Mouse (Mus musculus): ENCODE data around the gene Rap1gap2.

Rap1gap2 gene

DNA sequence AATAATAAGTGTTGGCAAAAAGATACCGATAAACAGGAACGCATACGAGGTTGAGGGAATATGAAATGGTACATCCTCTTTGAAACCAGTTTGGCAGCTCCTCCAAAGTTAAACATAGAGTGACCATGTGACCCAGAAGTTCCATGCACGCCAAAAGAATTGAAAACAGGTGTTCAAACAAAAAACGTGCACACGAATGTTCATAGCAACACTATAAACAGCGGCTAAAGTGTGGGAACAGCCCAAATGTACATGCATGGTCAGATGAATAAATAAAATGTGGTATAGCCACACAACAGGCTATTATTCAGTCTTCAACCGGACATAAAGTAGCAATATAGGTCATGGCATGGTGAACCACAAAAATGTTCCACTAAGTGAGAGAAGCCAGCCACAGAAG lies 108.2 kb downstream of the Rap1gap2 start:
- DNase-seq (ENCODE audit: low spot score in 2 of 2), result no peak

DNA sequence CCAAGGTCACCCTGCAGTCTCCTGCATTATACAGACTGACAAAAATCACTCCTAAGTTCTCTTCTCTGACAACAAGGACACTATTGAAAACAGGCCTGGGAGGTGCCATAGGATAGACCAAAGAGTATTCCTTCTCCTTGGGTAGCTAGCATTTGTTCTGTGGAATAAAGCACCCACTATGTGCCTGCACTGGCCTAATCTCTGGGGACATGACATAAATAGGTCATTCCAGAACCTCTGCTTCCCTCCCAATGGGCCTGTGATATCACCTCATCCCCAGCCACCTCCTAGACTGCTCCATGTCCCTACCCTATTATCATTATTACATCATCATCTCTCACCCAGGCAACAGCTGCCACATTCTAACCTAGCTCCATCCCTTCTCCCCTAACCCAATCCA lies 108.7 kb downstream of the Rap1gap2 start:
- DNase-seq (ENCODE audit: low spot score in 2 of 2), result no peak

DNA sequence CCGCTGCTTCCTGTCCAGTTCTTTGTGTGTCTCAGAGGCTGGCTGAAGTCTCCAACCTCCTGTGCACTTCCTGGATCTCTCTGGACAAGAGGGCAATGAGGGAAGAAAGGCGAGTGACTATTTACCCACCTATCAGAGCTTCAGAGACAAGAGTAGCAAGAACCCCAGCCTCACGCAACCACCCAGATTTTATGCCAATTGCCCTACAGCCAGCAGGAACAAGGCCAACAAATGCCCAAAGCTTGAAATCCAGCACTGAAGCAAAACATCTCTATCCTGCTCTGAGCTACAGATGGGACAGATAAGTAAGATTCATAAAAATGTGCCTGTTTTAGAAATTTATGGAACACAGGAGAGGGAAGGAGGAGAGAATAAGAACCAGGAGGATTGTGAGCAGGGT lies 109.7 kb downstream of the Rap1gap2 start:
- no peak for DNase-seq (ENCODE audit: low spot score in 2 of 2)

DNA sequence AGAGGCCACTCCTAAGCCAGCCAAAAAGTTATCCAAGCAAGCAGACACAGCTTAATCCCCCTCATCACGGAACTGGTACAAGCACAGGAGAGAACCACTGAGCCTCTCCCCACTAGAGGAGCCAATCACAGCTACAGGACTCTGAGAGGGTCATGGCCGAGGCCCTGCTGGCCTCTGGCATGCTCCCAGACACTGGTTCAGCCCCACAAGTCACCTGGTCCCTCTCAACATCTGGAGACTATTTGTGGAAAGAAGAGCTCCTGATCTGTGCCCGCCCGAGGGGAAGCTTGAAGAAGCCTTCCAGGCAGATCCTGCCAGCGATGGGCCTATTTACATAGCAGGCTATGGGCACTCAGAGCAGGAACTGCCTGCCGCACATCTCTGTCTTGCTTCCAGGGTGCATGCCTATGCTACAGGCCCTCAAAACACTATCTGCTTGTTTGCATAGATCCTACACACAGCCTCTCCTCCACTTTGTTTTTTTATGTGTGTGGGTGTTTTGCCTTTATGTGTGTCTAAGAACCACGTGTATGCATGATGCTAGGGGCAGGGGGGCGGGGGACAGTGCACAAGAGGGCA lies 111.1 kb downstream of the Rap1gap2 start:
- DNase-seq (ENCODE audit: low spot score in 2 of 2), result no peak

DNA sequence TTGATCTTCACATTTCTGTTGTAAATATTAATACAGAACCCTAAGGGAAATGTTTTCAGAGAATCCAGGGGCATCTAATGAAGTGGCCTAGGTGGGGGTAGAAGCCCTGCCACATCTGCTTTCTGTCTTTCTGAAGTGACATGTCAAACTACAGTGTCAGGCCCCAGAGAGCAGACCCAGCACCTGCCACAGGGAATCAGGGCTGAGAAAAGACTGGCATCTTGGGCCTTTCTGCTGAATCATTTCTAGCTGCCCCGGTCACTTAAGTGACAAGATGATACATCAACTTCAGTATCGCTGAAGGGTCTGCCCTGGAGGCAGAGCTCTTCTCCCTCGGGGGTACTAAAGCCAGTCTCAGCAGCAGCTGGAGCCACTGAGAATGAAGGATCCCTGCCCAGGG lies 111.7 kb downstream of the Rap1gap2 start:
- no peak for DNase-seq (ENCODE audit: low spot score in 2 of 2)

DNA sequence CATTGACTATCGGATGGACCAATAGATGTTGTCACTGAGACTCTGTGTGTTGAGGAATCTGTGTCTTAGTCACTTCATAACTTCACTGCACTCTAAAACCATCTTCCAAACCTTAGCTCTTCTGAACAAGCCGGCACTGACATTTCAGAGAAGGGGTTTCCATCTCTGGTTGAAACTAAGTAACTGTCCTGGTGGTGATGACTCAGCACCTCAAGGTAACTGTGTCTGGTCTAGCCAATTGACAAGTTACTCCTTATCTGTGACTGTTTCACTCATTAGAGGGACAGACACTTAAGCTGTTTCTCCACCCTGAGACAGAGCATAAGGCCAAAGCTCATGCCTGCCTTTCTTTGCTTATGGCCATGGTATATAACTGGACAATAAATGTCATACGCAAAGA lies 114.1 kb downstream of the Rap1gap2 start:
- no peak for DNase-seq (ENCODE audit: low spot score in 2 of 2)

DNA sequence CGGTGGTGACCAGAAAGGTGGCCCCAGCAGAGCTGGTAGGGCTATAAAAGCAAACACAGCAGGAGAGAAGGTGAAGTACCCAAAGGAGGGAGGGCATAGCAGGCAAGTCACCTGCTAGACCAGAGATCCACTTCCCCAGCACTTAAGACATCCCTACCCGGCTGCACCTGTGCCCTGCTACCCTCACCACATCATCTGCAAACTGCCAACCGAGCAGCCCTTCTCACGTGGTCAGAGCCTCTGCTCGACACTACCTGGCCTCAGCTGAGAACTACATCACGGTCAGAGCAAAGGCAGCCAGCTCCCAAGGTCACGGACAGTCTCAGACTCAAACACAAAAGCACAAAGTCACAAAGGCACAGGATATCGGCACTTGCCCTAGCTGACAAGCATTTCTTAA lies 116.8 kb downstream of the Rap1gap2 start:
- DNase-seq (ENCODE audit: low spot score in 2 of 2), result no peak

DNA sequence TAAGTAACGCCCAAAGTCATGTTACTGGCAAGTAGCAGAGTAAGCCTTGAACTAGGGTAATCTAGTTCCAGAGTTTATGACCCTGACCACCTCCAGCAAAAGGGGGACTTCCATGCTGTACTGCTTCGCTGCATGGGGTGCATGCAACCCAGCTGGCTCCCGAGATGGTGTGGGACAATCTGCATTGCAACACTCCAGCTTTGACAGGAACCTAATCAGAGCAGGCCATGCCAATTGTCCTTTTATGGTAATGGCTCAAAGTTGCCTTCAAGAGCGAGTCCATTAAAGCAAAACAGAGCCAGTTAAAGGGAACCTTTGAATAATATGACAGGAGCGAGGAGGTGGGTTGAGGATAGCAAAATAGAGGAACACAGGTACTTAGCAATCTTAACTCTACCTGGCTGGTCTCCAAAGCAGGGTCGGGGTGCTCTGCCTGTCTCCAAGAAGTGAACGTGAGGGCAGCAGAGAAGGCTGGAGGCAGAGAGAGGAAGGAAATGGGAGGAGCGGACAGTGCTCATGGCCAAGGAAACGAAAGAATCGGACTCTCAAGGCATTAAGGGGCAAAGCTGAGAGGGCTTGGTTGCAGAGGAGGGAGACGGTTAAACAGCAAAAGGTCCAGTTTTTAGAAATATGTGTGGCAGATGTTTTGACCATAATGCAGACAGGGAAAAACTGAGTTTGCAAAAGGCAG lies 117.4 kb downstream of the Rap1gap2 start:
- DNase-seq (ENCODE audit: low spot score in 2 of 2), result no peak

DNA sequence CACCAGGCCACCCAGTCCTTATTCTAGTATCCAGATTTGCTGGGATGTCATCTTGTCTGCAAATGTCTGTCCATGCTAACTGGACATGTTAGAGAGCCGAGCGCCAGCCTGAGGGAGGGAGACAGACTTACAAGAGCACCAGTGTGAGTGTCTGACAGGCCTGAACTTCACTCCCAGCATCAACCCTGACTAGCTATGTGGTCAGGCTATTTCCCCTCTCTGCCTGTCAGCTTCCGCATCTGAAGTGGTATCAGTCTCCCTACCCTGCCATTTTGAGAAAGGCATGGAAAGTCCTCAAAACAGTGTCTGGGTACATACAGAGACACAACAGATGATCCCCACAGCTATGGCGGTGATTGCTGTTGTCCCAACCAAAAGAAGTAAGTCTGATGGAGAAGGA lies 119.6 kb downstream of the Rap1gap2 start:
- no peak for DNase-seq (ENCODE audit: low spot score in 2 of 2)

DNA sequence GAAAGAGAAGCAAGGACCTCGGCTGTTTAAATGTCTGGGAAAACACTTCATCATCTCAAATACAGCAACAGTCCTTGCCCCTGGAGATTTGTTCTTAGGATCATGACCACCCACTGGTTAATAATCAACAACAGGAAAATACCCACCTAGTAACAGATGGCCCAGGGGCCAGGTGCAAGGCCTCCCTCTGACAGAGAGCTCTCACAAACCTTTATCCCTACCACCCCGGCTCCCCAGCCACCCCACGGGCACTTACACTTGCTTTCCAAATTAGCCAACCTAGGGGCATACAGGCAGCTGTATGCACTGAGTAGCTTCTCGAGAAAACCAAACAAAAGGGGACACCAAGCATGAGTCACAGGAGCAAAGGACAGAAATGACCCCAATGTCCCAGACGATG lies 121.5 kb downstream of the Rap1gap2 start:
- no peak for DNase-seq (ENCODE audit: low spot score in 2 of 2)

DNA sequence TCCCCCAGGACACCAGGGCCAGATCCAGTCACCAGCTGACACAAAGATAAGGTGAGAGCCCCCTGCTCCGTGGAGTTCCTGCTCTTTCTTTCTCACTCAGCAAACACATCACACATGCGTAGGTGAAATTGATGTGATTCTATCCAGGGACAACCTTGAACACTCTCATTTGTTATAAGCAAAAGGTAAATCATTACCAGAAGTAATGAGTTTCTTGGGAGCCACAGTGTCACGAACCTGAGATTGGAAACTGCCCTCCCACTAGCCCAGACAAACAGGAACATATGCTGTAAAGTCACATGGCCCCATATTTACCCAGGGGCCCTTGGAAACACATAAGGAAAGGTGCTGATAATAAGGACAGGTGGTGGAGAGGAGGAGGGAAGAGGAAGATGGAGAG lies 122.8 kb downstream of the Rap1gap2 start:
- DNase-seq (ENCODE audit: low spot score in 2 of 2), result no peak

DNA sequence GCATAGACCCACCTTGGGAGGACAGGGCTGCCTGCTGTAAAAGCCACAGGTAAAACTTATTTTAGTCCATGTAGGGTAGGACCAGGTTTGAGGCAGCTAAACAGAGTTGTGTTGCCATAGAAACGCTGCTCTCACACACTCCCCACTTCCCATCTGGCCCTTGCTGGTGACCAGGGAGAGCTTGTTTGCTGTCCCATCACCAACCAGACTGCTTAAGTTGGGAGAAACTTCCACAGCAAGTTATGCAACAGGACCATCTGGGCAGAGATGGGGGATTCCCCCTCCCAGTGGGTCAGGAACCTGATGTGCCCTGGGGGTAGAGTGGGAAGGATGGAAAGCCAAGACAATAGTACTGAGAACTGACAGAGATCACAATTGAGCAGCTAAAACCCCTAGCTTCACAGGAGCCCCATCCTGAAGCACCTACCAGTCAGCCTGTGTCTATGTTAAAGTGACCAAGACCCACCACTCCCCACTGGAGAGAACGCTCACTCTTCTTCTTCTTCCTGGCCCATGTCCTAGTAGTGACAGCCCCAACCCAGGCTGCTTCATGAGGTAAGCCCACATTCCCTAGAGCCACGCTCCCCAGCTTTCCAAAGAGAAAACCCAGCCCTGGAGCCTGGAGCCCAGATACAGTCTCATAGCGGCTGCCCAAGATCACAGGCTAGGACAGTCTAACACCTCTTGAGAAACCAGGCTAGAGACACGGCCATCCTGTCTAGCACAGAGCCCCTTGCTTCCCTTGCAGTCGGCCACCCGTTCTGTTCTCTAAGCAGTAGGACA lies 125.1 kb downstream of the Rap1gap2 start:
- DNase-seq (ENCODE audit: low spot score in 2 of 2), result no peak

DNA sequence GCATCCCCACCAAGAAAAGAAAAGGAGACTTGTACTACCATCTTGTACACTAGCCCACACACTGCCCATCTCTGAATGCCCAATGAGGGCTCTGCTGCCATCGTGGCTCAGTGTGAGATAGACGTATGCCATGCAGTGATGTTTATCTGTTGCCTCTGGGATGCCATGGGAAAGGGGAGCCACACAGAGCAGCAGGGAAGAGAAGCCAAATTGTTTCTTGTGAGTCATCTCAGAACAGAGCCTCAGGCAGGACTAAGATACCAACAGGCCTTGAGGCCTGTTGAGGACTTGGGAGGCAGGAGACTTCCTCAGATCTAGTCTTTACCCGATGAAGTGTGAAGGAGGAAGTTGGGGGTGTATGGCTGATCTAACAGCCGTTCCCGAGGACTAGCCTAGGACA lies 126.8 kb downstream of the Rap1gap2 start:
- DNase-seq (ENCODE audit: low spot score in 2 of 2), result no peak

DNA sequence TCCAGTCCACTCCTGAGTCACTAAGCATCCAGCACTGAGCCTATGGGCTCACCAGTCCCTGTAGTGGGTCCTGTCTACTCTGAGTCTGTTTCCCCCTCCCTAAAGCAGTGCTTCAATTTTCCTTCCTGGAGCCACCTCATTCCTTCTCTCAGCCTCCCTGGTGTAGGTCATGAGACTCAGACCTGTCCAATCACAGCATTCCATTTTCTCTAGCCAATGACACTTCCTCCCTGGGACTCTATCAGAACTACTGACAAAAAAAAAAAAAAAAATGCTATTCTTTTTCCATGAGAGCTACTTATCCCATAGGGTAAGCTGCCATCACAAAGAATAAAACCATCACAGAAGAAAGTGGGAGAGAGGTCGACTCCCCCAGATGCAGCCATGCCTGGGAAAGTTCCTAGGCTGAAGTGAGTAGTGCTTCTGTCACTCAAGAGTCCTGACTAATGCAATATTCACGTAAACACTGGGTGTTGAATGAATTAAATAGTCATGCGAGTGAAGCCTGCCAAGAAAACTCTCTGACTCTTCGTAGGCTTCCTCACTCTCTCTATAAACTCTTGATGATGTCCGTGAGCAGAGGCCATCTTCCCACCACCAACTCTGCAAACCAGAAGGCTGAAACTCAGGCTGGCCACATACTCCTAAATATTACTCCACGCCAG lies 127.4 kb downstream of the Rap1gap2 start:
- no peak for DNase-seq (ENCODE audit: low spot score in 2 of 2)

DNA sequence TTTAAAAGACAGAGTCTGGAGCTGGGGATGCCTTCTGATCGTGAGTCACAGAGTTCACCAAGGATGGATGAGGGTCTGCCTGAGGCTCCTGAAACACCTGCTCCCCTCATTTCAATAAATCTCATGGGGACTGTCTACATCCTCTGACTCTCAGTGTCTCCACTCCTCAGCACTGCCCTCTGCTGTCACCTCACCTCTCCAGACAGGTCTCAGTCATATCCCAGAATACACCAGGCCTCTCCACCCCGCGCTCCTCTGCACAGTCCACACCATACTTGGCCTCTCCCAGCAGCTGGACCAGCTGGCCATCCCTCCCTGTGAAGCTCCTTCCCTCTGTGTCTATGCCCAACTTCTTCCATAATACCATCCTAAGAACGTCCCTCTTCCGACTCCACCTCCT lies 128.9 kb downstream of the Rap1gap2 start:
- DNase-seq (ENCODE audit: low spot score in 2 of 2), result no peak

DNA sequence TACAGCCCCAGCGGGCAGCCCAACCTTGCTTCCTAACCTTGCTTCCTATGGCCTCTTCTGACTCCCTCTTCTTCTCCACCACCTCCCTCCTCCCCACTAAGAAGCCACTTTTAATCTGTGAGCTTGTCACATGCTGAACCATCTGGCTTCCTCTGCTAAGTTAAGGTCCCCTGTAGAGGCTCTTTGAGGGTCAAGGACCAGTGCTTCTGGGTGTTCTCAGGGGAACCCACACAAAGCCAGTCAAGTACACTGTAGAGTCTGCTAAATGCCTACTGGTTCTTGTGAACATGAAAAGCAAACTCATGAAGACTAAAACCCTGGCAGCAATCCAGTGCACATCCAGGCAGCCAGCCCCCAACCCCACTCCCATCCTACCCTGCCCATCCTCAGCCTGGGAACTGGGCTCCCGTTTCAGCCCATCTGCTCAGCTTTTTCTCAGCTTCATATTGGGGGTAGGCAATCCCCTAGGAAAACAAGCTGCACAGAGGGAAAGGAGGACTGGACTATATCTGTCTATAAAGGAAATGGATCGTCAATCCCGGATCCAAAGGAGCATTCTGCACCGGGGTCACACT lies 130.9 kb downstream of the Rap1gap2 start:
- DNase-seq (ENCODE audit: low spot score in 2 of 2), result no peak

DNA sequence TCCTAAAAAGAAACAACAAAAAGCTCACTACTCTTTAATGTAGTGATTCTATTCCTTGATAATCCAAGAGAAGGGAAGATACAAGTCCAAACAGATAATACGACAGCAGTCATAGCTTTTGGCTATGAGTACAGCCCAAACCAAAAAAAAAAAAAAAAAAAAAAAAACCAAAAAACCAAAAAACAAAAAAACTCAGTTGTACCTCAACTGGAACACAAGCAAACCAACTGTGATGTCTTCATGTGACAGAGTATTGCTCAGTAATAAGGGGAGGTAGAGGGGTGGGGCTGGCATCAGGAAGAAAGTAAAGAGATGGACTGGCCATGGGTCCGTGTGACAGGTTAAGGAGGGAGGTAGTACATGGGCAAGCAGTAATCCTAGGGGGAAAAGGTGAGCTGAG lies 131.8 kb downstream of the Rap1gap2 start:
- DNase-seq (ENCODE audit: low spot score in 2 of 2), result no peak

DNA sequence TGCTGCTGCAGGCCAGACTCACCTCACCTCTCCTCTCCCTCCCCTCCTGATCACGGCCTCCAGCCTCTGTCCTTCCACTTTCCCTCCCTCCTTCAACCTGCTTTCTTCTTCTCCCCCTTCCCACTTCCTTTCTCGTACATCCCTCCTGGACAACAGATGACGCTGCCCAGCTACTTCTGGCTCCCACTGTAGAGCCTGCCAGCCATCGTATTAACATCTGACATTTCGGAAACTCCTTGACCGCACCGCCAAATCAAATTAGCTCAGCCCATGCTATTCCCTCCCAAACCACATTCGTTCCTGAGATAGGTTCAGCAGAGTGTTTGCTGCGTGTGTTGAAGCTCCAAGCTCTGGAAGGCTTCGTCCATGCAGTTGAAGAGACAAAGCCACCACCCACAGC lies 138.0 kb downstream of the Rap1gap2 start:
- no peak for DNase-seq (ENCODE audit: low spot score in 2 of 2)

DNA sequence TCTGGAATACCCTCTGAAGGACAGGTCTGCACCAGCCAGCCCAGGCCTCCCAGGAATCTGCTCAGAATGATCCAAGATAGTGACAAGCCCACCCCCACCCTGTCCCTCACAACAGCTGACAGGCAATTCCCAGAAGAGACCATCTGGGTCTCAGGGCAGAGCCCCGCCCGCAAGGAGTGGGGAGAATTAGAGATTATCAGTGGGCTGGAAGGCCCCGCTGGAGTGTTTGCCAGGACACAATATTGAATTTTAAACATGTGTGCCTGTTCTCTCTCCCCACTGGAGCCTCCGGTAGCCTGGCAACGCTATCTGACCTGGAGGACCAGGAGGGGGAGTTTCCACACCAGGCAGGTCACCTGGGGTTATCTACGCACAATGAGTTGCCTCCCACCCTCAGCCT lies 142.5 kb downstream of the Rap1gap2 start:
- peak in 1 of 2 experiments; percentile 19 for DNase-seq (ENCODE audit: low spot score in 2 of 2)

DNA sequence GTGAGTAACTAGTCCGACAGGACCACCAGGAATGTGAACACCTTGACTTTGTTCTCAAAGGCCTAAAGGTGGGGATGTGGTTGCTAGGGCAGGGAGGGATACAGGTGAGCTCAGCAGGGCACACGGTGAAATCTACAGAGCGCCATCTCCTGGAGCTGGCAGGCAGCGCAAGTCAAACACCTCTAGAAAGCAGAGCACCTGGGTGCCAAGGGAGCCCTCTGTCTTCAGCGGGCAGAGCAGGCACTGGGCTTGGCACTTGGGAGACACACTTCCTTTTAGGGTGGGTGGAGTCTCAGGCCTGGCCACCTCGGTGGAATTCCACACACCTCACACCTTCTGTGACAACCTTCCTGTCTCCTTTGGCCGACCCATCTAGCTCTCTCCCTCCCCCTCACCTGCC lies 145.0 kb downstream of the Rap1gap2 start:
- no peak for DNase-seq (ENCODE audit: low spot score in 2 of 2)

DNA sequence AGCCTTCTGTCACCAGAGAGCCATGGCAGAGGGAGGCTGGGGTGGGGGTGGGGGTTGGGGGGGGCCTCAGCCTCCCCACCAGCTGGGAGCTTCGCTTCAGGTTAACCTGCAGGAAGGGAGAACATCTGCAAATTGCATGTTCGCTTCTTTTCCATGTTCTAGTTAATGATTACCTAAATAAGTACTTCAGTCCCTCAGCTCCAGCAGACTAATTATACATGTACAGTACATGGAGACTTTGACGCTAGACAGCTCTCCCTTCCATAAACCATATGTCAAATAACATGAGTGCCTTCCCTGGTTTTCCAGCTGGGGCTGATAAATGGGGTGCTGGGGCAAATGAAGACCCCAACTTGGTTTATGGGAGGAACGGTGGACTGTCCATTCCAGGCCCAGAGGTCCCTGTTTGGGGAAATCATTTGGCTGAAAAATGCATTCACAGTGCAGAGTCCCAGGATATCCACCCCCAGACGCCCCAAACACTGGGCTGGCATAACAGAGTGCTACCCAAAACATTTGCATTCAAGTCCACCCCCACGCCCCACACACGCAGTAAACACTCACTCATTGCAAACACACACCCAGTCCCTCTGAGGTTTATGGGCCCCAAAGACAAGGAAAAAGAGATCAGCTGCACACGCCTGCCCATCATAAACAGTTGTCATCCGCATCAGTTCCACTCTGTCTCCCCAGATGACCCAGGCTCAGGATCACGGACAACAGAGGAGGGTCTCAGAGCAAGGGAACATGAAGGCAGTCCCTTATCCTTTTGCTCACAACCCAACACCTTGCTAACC lies 146.3 kb downstream of the Rap1gap2 start:
- no peak for DNase-seq (ENCODE audit: low spot score in 2 of 2)

All from cerebellum, postnatal 4 days (tissue).